Mouse (Mus musculus) cerebellum, postnatal 4 days (tissue): ENCODE data around the gene Pak4.
A peak's percentile ranks its signal among the peaks of the same experiment; 100 is the strongest.
"Not testable (repeated sequence)": the region's sequence is repeated elsewhere in the genome, so short reads cannot be mapped to it uniquely, and the experiment has no call there.

Source experiments
- DNase-seq, 2 experiments: peaks; one replicate each; pipeline ENCODE4 v3.0.0; 2022; ENCODE audit warnings: low spot score in 2 of 2, mixed read lengths in 1 of 2

The Pak4 gene

DNA sequence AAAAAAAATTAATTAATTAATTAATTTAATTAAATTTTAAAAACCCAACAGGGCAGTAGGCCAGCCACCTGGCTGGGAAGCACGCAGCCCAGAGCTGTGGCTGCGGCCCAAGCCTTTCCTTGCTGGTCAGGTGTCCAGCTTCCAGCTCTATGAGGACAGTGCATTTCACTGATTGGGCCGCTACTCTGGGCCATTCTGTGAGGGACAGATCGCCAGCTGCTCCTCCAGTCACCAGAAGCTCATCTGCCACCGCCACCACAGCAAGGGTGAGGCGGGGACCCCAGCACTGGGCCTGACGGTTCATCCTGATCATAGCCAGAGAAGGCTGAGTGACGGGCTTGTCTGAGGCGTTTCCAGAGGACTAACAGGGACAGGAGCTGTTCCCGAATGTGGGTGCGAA, 36.0 kb downstream of the Pak4 start:
- no peak for DNase-seq

DNA sequence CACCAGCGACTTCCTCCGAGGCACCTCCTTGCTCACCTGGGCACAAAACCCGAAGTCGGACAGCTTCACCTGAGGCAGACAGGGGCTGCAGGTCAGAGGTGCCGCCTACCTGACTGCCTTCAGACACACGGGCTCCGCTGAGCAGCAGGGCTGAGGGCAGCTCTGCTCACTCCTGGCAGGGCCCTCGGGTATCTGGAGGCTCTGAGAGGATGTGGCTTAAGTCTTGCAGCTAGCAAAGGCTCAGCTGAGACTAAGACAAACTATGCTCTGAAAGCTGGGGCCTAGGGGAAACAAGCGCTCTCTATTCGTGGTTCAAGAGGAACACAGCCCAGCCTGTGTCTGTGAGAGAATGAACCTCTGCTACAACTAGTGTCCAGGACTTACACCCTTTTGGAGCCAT, 37.1 kb downstream of the Pak4 start:
- DNase-seq: no peak

DNA sequence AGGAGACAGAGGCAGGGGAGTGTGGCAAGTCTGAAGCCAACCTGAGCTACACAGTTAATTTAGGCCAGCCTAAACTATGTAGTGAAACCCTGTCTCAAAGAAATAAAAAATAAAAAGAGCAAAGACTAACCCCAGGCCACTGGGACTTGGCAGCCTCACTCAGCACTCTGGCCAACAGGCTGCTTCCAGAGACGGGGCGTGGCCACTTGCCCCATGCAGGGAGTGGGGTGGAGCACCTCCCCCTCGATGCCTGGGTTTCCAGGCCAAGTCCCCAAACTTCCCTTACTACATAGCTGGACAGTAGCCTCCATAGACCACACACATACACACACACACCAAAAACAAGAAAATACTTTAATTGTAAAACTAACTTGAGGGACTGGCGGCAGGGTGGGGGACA, 39.5 kb downstream of the Pak4 start:
- no peak for DNase-seq

DNA sequence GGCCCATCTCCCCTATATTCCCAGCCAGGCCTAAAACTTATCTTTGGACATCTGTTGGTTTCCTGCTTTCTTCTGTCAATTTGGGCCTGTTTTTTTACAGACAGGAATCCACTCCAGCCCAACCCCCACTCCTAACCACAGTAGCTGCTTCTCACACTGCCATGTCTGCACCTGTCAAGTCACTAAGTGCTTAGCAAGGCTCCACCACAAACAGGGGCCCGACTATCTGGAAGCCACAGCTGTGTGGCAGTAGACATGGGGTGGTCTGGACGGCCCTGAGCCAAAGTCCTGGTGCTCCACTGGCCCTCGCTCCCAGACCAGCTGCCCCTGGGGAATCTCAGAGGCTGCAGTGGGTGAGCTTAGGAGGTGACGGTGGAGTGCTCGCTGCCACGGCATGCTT, 40.3 kb downstream of the Pak4 start:
- DNase-seq: no peak

DNA sequence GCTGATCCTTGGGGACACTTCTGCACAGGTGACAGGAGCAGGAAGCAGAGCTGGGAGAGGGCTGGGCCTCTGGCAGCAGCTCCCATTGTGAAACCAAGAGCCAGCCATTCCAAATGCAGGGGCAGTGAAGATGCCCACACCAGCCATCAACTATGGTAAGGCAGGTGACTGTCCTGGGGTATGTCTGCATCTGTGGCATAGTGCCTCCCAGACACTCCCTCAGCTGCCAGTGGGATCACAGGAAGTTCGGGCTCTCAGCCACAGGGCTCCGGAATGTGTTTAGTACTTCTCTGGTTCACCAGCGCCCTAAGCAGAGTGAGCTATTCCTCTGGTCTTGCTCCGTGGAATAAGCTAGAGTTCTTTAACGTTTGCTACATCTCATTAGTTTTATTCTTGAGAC, 40.9 kb downstream of the Pak4 start:
- DNase-seq: no peak

DNA sequence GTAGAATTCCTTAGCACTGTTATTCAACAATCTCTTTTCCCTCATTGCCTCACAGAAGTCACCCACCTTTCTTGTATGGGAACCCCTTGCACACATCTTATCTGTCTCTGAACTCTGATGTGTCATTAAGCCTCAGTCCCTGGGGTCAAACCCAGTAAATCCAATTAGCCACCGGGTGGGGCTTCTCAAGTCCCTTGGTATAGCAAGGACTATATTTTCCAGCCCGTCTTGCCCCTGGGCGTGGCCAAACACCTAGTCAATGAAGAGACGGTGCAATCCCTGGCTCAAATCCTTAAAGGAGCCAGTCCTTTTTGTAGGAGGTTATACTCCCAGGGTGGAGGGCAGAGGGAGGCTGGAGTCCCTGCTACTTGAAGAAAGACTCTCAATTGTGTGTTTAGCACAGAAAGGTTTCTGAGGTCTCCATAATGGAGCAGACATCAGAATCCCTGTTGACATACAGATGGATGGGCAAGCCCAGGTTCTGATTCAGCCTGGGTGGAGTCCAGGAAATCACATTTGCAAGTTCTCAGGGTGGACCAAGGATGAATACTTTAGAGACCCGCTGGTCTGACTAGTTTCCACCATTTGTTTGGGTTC, 41.9 kb downstream of the Pak4 start:
- no peak for DNase-seq

DNA sequence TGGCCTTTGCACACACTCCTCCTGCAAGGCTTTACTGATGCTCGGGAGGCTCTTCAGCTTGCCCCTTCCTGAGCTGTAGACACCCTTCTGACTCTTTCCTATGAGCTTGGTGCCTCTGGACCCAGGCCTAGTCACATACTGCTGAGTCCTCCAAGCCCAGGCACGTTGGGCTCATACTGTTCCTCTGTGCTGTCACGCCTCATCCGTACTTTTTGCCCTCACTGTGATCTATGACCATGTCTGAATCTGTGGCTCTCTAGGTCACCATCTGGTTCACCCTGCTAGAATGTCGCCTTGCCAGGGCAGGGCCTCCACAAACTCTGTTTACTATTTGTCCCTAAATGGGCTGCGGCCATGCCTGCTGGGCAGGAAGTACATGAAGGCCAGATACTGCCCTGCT, 44.9 kb downstream of the Pak4 start:
- DNase-seq: no peak

DNA sequence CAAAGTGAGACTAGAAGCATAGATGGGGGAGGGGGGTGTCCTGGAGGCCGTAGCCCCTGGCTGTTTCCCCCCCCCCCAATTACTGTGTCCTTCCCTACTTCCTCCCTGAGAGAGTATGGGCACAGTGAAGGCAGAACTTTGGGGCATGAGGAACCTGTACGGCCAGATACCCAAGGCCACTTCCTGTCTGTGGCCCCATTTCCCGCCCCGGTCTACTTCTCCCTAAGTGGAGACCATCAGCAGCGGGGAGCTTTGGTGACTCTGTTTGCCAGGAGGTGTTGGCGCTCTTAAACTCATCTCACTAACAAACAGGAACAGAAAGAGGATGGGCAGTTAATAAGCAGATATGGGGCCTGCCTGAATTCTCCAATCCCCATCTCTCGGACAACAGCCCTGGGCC, 50.4 kb downstream of the Pak4 start:
- no peak for DNase-seq

DNA sequence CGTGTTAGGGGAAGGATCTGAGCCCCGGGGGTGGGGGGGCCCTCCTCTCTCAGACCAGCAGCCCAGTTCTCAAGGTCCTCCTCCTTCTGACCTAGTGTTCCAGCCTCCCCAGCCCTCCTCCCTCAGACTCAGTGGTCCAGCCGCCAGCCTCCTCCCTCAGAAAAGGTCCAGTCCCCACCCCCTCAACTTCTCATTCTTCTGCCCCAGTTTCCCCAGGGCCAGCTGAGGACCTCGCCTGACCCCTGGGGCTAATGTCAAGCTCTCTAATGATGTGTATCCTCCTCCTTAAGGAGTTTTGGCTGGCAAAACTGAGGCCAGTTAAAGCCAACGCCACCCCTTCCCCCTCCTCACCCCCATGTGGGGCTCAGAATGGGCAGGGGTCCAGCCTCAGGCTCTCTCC, 50.8 kb downstream of the Pak4 start, which contains the start of gene Nccrp1:
Gene Nccrp1, minus strand, starts transcription at position 101 of the 400 bp plus-strand sequence.
- no peak for DNase-seq

DNA sequence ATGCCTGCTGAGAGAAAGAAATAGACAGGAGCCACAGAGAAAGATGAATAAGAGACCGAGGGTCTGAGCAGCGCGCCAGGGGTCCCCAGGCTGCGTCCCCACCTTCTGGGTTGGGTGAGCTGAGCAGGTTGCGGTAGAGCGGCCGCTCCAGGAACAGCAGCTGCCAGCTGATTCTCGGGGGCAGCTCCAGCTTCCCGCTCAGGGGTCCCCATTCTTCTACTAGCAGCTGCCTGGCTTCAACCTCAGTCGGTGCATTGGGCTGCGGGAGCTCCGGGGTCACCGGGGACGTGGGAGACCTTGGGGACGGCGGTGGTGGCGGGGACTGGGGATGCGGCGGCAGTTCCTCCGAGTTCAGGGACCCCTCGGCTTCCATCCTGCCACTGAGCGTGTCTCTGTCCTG, 51.3 kb downstream of the Pak4 start:
- DNase-seq: no peak

DNA sequence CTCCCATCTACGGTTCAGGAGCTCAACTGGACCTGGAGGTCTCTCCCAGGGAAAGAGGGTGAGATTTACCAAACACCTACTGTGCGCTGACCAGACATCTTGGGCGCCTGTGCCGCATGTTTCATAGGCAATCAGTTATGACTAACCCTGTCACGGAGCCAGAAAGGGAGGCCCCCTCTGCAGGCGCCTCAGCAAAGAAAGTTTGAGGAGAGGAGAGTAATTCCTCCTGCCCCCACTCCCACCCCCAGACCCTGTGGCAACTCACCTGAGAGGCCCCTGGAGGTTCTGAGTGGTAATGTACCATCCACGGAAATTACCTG, 52.1 kb downstream of the Pak4 start:
- DNase-seq: no peak

DNA sequence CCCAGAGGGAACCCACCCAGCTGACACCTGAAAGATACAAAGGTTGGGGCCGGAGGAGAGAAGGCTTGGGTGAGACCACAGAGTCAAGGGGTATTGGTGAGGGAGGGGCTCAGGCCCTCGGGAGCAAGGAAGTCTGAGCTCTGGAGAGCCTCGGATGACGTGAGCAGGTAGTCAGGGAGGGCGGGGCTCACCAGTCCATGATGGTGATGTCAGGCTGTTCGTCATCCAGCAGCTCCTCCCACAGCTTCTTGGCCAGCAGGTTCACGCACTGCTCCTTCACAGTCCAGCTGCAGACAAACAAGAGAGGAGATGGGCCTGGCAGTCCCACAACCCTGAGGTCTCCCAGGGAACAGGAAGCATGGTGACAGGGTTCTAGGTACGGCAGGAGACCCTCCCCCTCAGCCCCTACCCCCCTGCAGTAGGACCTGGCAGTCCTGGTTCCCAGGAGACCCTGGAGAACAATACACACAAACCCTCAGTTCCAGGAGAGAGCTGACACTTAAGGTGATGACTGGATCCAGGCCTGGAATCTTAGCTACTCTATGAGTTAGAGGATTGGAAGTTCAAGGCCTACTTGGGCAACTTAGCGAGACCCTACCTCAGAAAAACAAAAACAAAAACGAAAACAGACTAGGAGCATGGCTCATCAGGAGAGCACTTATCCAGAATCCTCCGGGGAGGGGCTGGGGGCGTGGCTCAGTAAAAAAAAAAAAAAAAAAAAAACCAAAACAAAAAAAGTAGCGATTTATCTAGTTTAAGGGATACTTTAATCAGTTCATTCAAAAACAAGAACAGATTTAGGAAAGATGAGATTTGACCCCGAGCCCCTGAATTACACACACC, 52.7 kb downstream of the Pak4 start:
- DNase-seq: no peak

DNA sequence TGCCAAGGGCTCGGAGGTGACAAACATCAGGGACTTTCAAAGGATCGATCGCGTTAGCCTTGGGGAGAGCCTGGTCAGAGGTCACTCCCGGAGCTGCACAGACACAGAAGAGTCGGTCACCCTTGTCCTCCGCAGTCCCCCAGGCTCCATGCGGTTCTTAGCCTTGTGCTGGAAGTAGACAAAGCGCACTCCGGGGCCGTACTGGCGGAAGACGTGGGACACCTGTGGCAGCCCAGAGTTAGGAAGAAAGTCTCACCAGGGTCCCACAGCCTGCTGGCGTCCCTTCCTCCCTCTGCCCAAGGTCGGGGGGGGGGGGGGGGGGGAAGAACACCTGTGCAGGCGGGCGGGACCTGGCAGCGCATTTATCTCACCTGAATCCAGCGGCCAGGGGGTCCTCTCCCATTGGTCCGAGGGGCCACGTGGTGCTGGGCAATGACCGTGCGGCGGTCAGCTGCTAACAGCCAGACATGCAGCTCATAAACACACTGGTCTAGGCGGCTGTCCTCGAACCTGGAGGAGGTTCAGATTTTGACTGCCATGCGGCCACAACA, 53.9 kb downstream of the Pak4 start:
- DNase-seq: no peak

DNA sequence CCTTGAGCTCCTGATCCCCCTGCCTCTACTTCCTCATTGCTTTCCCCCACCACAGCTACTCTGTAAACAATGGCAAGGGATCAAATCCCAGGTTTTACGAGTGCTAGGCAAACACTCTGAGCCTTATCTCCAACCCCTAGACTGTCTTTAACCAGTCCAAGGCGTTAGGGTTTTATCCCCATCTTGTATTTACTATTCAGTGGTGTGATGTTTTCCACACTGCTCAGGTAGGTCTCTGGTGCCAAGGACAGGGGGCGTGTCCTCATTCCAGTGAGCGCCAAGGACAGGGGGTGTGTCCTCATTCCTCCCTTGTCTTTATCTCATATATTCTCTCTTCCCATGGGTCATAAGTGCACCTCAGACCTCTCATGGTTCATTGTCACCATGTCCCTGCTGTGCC, 57.5 kb downstream of the Pak4 start, which contains the start of gene Sycn:
Gene Sycn, plus strand, starts transcription at position 360 of the 400 bp plus-strand sequence.
- DNase-seq: no peak

DNA sequence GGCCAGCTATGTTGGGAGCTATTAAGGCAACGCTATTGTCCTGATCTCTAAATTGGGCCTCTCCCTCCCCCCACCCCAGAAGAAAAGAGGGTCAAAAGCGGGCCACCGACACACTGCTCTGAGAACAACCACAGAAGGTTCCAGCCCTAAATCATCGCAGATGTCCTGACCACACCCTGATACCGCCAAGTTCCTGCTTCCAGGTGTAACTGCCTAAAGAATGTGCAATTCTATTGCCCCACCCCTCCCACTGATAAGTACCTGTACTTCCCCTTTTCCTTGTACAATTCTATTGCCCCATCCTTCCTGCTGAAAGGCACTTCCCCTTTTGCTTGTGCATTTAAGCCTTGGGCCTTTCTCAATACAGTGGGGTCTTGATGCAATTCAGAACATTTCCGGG, 59.1 kb downstream of the Pak4 start:
- not testable (repeated sequence) for DNase-seq

DNA sequence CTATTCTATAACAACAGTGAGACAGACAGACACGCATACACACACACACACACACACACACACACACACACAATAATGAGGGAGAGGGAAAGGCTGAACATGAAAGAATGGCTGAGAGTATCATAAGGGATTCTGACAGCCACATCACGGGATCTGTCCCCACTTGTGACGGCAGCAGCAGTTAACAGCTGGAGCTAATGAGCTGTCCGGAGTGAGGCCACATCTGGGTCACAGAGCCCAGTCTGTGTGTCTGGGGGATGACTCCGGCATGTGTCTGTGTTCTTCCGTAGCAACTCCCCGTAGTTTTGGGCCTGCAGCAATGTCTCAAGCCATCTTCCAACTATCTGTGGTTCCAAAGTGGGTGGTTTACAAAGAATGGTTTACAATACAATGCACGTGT, 66.0 kb downstream of the Pak4 start:
- DNase-seq: no peak

DNA sequence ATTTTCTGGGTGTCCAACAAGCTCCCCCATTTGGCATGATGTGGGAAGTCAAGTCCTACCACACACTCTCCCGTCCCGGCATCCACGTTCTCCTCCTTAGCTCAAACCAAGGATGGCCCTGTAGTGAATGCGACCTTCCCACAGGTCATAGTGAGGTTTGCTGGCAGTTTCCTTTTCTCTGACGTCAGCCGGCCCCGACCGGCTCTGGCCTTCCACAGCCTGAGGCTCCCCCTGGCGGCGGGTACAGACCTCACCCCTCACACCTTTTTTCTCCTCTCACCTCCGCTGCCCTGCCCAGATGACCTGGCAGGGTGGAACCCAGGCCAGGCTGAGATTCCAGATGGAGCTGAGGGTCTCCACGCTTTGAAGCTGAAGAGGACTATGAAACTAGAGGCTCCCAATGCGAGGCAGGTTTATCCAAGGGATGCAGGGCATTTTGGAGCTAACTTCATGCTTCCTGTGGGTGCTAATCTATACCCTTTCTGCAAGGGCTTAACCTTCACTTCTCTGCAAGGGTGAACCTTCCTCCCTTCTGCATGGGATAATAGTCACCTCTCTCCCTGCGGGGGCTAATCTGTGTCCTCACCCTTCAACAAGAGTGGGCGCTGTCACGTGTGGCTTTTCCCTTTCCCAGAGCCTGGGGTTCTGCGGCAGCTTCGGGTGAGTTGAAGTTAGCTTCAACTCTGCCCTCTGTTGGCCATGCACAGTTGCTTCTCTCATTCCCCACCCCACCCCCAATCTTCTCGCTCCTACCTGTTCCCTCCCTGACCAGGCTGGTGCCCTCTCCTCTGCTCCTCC, 69.9 kb downstream of the Pak4 start:
- DNase-seq: peak; percentile 50 to 70

DNA sequence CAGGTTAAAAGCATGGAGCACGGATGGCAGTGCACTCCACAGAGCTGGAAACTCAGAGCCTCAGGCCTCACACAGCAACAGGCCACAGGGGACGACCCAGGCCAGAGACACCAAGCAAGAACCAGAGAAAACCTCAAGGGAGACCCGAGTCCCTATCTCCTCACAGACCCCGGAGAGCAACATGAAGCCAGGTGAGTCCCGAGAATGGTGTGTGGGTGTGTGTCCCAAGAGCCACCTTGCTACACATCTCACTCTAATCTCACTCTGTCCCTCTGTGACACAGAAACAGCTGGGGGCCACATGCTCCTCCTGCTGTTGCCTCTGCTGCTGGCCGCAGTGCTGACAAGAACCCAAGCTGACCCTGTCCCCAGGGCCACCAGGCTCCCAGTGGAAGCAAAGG, 75.4 kb downstream of the Pak4 start, which contains the start of gene Ifnl3:
Gene Ifnl3, plus strand, starts transcription at position 301 of the 400 bp plus-strand sequence.
- not testable (repeated sequence) for DNase-seq

DNA sequence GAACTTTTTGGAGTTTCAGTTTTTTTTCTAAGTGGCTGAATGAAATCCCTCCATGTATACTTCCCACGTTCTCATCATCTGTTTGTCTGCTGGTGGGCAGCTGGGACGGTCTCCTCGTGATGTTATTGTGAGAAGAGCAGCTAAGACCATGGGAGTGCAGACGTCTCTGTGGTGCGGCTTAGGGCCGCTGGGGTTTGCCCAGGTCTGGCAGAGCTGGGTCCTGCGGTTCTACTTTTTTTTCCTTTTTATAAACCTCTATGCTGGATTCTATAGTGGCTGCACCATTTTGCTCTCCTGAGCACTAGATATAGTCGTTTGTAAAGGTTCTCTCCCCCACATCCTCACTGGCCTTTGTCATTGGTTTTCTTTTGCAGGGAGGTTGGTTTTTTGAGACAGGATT, 86.5 kb downstream of the Pak4 start:
- no peak for DNase-seq

DNA sequence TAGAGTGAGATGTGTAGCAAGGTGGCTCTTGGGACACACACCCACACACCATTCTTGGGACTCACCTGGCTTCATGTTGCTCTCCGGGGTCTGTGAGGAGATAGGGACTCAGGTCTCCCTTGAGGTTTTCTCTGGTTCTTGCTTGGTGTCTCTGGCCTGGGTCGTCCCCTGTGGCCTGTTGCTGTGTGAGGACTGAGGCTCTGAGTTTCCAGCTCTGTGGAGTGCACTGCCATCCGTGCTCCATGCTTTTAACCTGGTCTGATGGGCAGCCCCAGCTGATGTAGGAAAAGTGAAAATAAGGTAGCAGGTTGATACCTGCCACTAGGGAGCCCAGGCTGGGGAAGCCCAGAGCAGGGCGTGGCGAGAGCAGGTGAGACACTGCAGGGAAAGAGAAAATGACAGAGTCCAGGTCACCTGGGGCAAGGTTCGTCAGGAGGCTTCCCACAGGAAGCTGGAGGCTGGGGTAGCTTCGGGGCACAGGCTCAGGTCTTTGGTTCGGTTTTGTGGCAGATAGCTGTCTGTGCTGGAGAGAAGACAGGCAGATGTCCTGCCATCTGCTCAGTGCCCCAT, 87.5 kb downstream of the Pak4 start, which contains the start of gene Ifnl2:
Gene Ifnl2, minus strand, starts transcription at position 51 of the 570 bp plus-strand sequence.
- DNase-seq: not testable (repeated sequence)

DNA sequence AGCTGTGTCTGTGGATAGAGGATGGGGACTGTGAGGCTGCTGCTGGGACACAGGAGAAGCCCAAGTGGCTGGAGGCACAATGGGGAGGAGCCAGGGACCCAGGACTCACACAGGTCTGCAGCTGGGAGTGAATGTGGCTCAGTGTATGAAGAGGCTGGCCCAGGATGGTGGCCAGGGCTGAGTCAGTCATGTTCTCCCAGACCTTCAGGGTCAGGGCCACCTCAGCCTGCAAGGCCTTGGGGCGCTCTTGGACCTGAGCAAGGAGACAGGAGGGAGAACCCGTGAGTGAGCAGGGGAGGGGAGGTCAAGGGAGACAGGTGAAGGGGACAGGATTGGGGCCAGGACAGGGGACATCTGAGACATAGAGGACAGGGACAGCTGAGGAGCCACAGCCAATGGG, 88.9 kb downstream of the Pak4 start:
- DNase-seq: not testable (repeated sequence)
